26 mouse cellular contexts compared by ENCODE assay signal in genomic region chr4:59880725-59881124, GRCm38 (mm10). TPM values are rescaled to one million over a fixed set of nuclear protein-coding genes. Genes with fewer than 3 reads are reported as not detected.
A peak's percentile ranks its signal among the peaks of the same experiment; 100 is the strongest.
DNase-seq lines count a peak whose midpoint lies in the region; ATAC-seq and TF ChIP-seq lines count a peak whose summit lies in the region.
"Had no signal": no experiment of that assay in that cellular context is flagged by ENCODE, and none has a peak within 500 bp of the region (broad histone marks: within the 10 kb centered on the region; RNA-seq: fewer than 3 reads in every experiment).

No protein-coding gene starts in this region.

- H3K9me3 ChIP-seq in lung, embryonic 16.5 days (ENCODE audit: control insufficient read depth, low read length) = no peaks in the 10 kb centered on the region
- H3K9me3 ChIP-seq in intestine, postnatal 0 days (ENCODE audit: control insufficient read depth) = no peaks in the 10 kb centered on the region
- H3K9me3 ChIP-seq: forebrain, embryonic 13.5 days; heart, embryonic 13.5 days; hindbrain, embryonic 12.5 days; kidney, embryonic 15.5 days had no signal

- H3K9ac ChIP-seq in lung, embryonic 16.5 days (ENCODE audit: low read length) = no peak overlapping the region
- H3K9ac ChIP-seq in intestine, postnatal 0 days (ENCODE audit: low read depth, low read length) = no peak overlapping the region
- H3K9ac ChIP-seq: forebrain, embryonic 13.5 days; heart, embryonic 13.5 days; hindbrain, embryonic 12.5 days; kidney, embryonic 15.5 days; limb, embryonic 12.5 days; liver, postnatal 0 days had no signal

- TF ChIP-seq CTCF in cerebellum, adult 2 months (IDR thresholded peaks at IDR 0.05; ENCODE audit: borderline replicate concordance, insufficient read depth, low read depth, low read length) = no peak
- TF ChIP-seq CTCF in intestine, postnatal 0 days (IDR thresholded peaks at IDR 0.05; ENCODE audit: low read depth) = no peak

- no peak overlapping the region for H3K4me3 ChIP-seq in cerebellum, adult 2 months (replicated peaks; ENCODE audit: insufficient read depth, low read depth, low read length)
- H3K4me3 ChIP-seq in lung, embryonic 16.5 days (ENCODE audit: low read length) = no peak overlapping the region
- no peak overlapping the region for H3K4me3 ChIP-seq in intestine, postnatal 0 days (ENCODE audit: low read depth, low read length)
- H3K4me3 ChIP-seq: forebrain, embryonic 13.5 days; heart, embryonic 13.5 days; hindbrain, embryonic 12.5 days; kidney, embryonic 15.5 days; limb, embryonic 12.5 days had no signal

- no peaks in the 10 kb centered on the region for H3K27me3 ChIP-seq in cerebellum, adult 2 months (ENCODE audit: control insufficient read depth, insufficient read depth, low read length)
- H3K27me3 ChIP-seq in lung, embryonic 16.5 days (ENCODE audit: control insufficient read depth, insufficient read depth, low read depth, low read length) = no peaks in the 10 kb centered on the region
- H3K27me3 ChIP-seq in intestine, postnatal 0 days (replicated peaks; ENCODE audit: control insufficient read depth, insufficient read depth, low read length) = no peaks in the 10 kb centered on the region
- H3K27me3 ChIP-seq: forebrain, embryonic 13.5 days; heart, embryonic 13.5 days; hindbrain, embryonic 12.5 days; kidney, embryonic 15.5 days; limb, embryonic 12.5 days had no signal

- no peak overlapping the region for H3K27ac ChIP-seq in cerebellum, adult 2 months (ENCODE audit: insufficient read depth, low read length)
- peak overlapping the region; percentile 47; the same call in 1 of the 2 replicates for H3K27ac ChIP-seq in lung, embryonic 16.5 days (ENCODE audit: low read length)
- no peak overlapping the region for H3K27ac ChIP-seq in intestine, postnatal 0 days (ENCODE audit: low read depth, low read length)
- H3K27ac ChIP-seq: forebrain, embryonic 13.5 days; heart, embryonic 13.5 days; hindbrain, embryonic 12.5 days; kidney, embryonic 15.5 days; limb, embryonic 12.5 days had no signal

- WGBS in cerebellum, adult 2 months = 30% methylated on average over 5 of the region's 5 CpGs
- 78% methylated on average over 5 of the region's 5 CpGs for WGBS in lung, embryonic 16.5 days
- 88% methylated on average over 5 of the region's 5 CpGs for WGBS in intestine, postnatal 0 days

- H3K36me3 ChIP-seq in lung, embryonic 16.5 days (ENCODE audit: control insufficient read depth, insufficient read depth, low read length) = peaks cover 15% of the 10 kb centered on the region
- H3K36me3 ChIP-seq in intestine, postnatal 0 days (ENCODE audit: control insufficient read depth, insufficient read depth) = peaks cover 30% of the 10 kb centered on the region; the same call in 1 of the 2 replicates

- DNase-seq in cerebellum, adult 2 months = peak; percentile 48 to 75
- DNase-seq in cerebellum, adult 11-12 months = no peak
- no peak for DNase-seq in lung, postnatal 14 days
- peak; percentile 45 to 66 for DNase-seq in cerebellum, postnatal 14 days
- no peak for DNase-seq in urinary bladder, postnatal 4 days (ENCODE audit: low spot score in 2 of 2)
- DNase-seq: adrenal gland, postnatal 10 days; gastrocnemius, postnatal 14 days; heart, adult 18-20 months; heart, postnatal 14 days; kidney, adult 11 months; kidney, postnatal 4 days; liver, postnatal 0 days; thymus, adult 2 months; thymus, postnatal 4 days had no signal

- H3K4me1 ChIP-seq in cerebellum, adult 2 months (ENCODE audit: control insufficient read depth, insufficient read depth, low read length) = peaks cover 8% of the 10 kb centered on the region; the same call in 1 of the 2 replicates
- H3K4me1 ChIP-seq in lung, embryonic 16.5 days (replicated peaks; ENCODE audit: control insufficient read depth, insufficient read depth, low read length) = peaks cover 8% of the 10 kb centered on the region; the same call in 1 of the 2 replicates
- no peaks in the 10 kb centered on the region for H3K4me1 ChIP-seq in intestine, postnatal 0 days (replicated peaks; ENCODE audit: control insufficient read depth, insufficient read depth, low read length)
- H3K4me1 ChIP-seq: forebrain, embryonic 13.5 days; hindbrain, embryonic 12.5 days; kidney, embryonic 15.5 days; limb, embryonic 12.5 days had no signal

- no peak for TF ChIP-seq POLR2A in cerebellum, adult 2 months (IDR thresholded peaks at IDR 0.05; ENCODE audit: borderline replicate concordance, insufficient read depth, low read length)

- H3K4me2 ChIP-seq in lung, embryonic 16.5 days (ENCODE audit: low read depth, low read length) = no peak overlapping the region
- H3K4me2 ChIP-seq in intestine, postnatal 0 days (replicated peaks; ENCODE audit: low read depth) = no peak overlapping the region
- H3K4me2 ChIP-seq: forebrain, embryonic 13.5 days; heart, embryonic 13.5 days; hindbrain, embryonic 12.5 days; kidney, embryonic 15.5 days; limb, embryonic 12.5 days; liver, embryonic 11.5 days; midbrain, embryonic 11.5 days had no signal

- no peak for ATAC-seq in lung, embryonic 16.5 days (ENCODE audit: low read depth)
- no peak for ATAC-seq in intestine, postnatal 0 days
- ATAC-seq: activated CD4-positive, CD25-positive, alpha-beta regulatory T cell, adult 4 months; forebrain, embryonic 13.5 days; liver, postnatal 0 days had no signal

RNA-seq across cellular contexts. Expression of gene Slc46a2, which starts 34.1 kb away (rescaled TPM):
- not detected in 2 replicates for polyA plus RNA-seq in cerebellum, adult 2 months (2012; rRNA removed)
- 1.1 and 2.5 TPM in 2 replicates for polyA plus RNA-seq in lung, embryonic 16.5 days (2015; fragmentation: Nextera tagmentation; extraction: Ambion mirVana)
- polyA plus RNA-seq in intestine, postnatal 0 days (2015; fragmentation: Nextera tagmentation; extraction: Ambion mirVana) = not detected in 2 replicates
- polyA plus RNA-seq: brain, embryonic 14.5 days; forebrain, embryonic 13.5 days; frontal cortex, adult 2 months; kidney, embryonic 15.5 days; limb, embryonic 12.5 days; liver, embryonic 11.5 days; liver, postnatal 0 days had no signal

Comparison
In these comparisons a context has a peak if more than half of its experiments do, and no peak if none do; other contexts are left out.
1. DNase-seq: peak in cerebellum, adult 2 months (2 of 2) and cerebellum, postnatal 14 days (2 of 2); none in cerebellum, adult 11-12 months (single experiment), lung, postnatal 14 days (single experiment) and urinary bladder, postnatal 4 days (0 of 2).